Mouse (Mus musculus) pancreas, adult 10 weeks (tissue): ENCODE data around the gene Chn1. TPM values are rescaled to one million over a fixed set of nuclear protein-coding genes. Genes with fewer than 3 reads are reported as not detected.

Experiments used
- polyA plus RNA-seq: library from polyadenylated mRNA; stranded (reverse); fragments of 350-450 nt; fragmentation: Illumina TruSeq; extraction: RNeasy Lipid Tissue Mini Kit (QIAGEN cat#74804); gene quantifications from one replicate; pipeline ENCODE4 v1.2.3, GENCODE M21; 2015; ENCODE audit warnings: low read depth, low replicate concordance; ENCODE audit not compliant: insufficient read depth

Chn1 gene
- 3.9 TPM for polyA plus RNA-seq

DNA sequence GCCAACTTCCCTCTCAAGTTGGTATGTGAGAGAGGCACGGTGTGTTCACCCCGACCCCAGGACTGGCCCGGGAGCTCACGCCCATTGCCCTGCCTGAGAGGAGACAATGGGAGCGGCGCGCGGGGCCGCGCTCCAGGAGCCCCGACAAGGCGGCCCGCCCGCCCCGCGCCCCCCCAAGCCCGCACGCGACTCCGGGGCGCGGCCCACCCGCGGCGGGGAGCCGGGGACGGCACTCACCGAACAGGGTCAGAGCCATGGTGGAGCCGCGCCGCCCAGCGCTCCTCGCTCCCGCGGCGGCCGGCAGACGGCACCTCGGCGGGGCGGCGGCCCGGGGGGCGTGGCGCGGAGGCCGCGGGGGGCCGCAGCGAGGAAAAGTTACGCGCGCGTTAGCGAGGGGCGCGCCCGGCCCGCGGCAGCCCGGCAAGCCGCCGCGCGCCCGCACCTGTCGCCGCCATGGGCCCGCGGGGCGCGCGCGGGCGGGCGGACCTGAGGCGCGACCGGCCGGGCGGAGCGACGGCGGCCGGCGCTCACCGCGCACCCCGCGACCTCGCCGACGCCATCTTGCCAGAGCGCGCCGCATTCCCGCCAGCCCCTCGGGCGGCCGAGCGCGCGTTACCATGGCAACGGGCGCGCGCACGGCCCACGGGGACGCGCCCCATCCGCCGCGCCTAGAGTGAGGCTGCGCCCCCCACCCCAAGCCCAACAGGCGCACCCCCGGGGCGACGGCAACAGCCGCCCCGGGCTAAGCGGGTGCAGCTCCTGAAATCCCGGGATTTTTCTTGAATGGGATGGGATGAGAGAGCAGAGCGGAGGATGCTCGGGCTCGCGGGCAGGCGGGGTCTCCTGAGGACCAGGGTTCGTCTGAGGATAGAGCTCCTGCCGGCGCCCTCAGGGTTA, at the start of gene Chn1:
TSS of gene Chn1 (minus strand) at position 561 of the 897 bp plus-strand sequence.

DNA sequence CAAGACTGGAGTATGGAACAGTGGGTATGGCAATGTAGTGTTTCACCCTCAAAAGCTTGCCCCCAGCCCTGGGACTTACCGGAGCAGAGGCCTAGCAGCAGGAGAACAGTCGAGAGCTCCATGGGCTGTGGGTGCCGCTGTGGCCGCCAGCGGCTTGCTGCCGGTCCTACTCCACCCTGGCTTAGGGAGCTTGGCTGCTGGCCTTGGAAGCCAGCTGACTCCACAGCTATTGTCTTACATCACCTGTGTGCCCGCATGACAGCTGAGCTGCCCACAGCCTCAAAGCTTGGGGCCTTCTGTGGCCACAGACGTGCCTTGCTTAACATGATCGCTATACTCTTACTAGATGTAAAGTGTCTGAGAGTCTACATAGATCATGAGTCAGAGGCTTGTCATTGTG, 195.0 kb downstream of the Chn1 start, which contains the start of gene Chrna1:
TSS of gene Chrna1 (minus strand) at position 173 of the 400 bp plus-strand sequence.

Other genes starting within 250 kb of the Chn1 start
- gene Wipf1, start 245.6 kb downstream of the Chn1 start, polyA plus RNA-seq = 3.7 TPM
- gene Chrna1, start 195.0 kb downstream of the Chn1 start, polyA plus RNA-seq = not detected
- gene Atf2, start 117.3 kb upstream of the Chn1 start, polyA plus RNA-seq = 8.5 TPM
- 103 TPM for gene Atp5g3, start 136.0 kb upstream of the Chn1 start, polyA plus RNA-seq